Mouse (Mus musculus): ENCODE measurements around the gene Sat2.
"Not testable (repeated sequence)": the region's sequence is repeated elsewhere in the genome, so short reads cannot be mapped to it uniquely, and the experiment has no call there.

Gene Sat2

DNA sequence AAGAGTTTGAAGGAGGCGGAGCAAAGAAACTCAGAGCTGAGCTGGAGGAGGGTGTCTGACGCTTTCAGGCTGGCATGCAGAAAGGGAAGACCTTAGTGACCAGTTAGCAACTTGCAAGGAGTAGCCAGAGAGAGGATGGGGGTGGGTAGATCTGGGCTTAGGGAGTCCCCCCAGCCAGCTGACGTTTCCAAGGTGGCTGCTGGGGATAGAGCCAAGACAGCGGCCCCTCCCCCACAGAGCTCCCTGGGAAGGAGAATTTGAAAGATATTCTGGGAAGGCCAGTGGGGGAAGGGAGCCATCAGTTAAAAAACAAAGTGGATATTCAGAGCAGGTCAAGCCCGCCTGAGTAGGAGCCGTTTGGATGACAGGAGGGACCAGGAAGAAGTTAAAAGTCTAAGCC lies 21.7 kb upstream of the Sat2 start:
- peak; percentile 86 for DNase-seq (ENCODE audit: low read depth, low spot score)

DNA sequence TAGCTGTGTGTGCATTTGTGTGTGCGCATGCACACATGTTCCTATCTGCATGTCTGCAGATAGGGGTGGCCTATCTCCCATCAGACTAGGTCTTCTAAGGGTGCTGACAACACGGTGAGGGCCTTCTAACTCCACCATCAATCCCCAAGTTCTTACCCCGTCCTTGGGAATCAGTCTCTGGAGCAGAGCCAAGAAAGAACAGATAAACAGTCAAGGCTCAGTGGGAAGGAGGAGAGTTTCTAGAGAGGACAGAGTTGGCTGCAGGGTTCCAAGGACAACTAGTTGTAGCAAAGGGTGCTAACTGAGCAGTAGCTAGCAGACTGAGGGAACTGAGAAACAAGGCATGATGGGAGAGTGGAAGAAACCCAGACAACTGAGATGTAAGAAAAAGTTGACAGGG lies 20.1 kb upstream of the Sat2 start:
- no peak for DNase-seq (ENCODE audit: low read depth, low spot score)

DNA sequence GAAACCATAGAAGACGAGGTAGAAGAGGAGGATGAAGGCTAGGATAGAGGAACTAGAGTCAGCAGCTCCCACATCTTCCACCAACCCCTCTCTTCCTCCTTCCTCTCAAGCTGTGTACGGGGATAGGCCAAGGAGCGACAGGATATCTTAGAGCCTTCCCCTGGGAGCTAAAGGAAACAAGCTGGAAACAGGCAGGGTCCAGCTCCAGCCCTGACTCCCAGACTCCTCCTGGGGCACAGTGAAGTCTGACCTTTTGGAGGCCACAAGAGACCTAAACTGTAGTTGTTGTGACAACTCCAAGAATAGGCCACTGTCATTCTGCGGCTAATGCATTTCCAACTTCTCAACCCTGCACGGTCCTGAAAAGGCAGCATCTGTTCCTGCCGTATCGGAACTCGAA lies 18.3 kb upstream of the Sat2 start:
- DNase-seq (ENCODE audit: low read depth, low spot score), result no peak

DNA sequence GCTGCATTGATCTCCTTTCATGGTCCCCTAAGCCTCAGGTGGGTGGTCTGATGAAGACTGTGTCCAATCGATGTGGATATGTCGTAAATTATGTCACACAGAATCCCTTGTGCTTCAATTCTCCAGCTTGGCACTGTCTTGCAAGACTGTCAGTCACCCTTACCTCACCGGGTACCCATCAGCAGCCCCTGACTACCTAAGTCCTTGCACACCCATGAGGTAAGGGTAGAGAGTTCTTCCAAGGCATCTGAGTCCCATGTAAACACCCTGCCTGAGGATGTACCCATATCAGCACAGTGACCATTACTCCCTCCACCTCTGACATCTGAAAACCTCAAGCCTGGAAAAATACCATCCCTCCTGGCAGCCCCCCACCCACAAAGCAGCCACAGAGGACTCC lies 17.5 kb upstream of the Sat2 start:
- no peak for DNase-seq (ENCODE audit: low read depth, low spot score)

DNA sequence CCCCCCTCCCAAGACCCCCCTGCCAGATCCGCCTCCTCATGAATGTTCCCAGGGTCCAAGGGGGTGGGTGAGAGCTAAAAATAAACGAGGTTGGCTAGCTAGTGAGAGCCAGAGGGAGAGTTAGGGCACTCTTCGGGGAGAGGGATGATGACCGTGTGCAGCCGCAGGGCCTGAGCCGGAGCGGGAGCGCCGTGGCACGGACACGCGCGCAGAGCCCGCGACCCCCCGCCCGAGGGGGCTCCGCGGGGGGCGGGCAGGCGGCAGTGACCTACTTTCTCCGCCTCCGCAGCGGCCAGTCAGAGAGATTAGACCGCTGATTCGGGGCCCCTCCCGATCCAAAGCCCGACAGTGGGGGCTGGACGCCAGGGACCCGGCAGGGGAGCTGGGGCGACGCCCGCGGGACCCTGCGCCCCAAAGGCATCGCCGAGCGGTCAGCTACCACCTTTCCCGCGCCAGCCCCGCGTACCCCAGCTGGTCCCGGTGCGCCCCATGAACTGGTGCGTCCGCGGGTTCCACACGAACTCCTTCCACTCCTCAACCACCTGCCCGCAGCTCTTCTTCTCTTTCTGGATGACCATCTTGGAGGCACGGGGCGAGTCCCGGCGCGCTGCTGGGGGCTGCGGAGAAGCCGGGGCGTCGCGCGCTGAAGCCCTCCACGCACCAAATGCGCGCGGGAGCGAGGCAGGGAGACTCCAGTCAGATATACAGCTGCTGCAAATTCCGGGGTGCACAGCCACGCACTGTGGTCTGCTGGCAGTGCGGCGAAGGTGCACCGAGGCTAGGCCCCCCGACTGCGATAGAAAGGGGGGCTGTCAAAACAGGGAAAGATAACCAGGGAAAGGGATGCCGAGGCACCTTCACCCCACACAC lies 16.8 kb upstream of the Sat2 start:
- DNase-seq (ENCODE audit: low read depth, low spot score), result no peak

DNA sequence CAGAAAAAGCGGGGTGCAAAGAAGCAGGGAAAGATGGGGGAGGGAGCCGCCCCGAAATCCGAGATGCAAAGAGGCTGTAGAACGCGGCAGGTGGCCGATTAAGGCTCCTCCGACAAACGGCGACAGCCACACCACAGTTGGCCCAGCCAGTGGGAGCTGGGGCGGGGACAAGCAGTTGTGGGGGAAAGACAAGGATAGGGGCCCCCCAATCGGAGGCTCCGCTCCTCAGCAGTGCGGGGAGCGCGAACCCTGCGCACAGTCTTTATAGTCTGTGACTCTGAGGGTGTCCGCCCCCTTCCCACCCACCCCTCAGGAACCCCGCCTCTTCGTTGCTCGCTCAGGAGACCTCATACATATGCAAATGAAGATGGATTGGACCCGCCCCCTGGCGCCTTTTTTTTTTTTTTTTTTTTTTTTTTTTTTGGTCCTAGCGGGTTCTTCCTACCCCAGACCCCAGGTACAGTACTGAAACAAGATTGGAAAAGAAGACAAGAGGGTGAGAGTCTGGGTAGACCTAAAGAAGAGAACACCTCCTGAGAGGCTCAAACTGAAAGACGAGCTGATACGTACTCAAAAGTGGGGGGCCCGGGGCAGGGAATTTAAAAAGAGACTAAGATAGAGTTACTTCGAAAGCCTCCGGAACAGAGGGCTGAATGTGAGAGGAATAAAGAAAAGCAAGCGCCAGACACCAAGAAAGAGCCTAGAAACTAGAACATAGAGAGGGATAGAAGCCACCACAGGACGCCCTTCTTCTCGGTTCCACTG lies 15.9 kb upstream of the Sat2 start, which contains the start of gene Atp1b2:
Gene Atp1b2, minus strand, starts transcription at position 217 of the 765 bp plus-strand sequence.
- peak; percentile 92 for DNase-seq (ENCODE audit: low read depth, low spot score)

DNA sequence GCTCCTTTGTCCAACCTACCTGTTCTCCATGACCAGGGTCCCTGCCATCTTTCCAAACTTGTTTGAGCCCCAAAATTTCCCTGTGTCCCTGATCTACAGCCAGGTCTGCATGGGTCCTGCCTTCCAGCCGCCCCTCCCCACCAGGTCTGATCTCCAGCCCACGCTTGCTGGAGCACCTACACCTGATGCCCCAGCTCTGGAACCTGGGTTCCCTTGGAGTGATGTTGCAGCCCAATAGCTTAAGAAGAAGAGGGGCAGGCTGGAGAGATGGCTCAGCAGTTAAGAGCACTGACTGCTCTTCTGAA lies 15.4 kb upstream of the Sat2 start:
- DNase-seq (ENCODE audit: low read depth, low spot score), result no peak

DNA sequence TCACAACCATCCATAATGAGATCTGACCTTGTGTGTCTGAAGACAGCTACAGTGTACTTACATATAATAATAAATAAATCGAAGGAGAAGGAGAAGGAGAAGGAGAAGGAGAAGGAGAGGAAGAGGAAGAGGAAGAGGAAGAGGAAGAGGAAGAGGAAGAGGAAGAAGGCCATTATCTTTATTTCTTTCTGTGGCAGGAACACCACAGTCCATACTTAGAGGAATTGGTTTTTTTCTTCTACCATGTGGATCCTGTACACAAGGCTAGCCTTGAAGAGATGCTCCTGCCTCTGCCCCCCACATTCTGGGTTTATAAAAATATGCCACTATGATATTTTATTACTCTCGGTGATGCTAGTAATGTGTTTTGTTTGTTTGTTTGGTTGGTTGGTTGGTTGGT lies 15.0 kb upstream of the Sat2 start:
- DNase-seq (ENCODE audit: low read depth, low spot score), result no peak

DNA sequence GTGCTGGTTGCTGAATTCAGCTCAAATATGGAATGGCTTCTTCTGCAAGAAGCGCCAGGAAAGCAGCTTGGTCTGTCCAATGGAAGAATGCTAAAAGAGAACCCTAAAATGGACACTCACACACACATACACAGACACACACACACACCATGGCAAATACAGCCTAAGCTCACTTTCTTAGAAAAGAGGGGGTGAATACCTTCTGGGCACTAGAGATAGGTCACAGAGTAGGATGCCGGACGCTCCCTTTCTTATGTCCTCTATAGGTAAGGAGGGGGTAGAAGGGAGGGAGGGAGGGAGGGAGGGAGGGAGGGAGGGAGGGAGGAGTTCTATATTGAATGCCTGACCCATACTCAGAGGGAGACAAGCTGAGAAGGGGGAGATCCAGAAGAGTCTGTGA lies 13.3 kb upstream of the Sat2 start:
- no peak for DNase-seq (ENCODE audit: low read depth, low spot score)

DNA sequence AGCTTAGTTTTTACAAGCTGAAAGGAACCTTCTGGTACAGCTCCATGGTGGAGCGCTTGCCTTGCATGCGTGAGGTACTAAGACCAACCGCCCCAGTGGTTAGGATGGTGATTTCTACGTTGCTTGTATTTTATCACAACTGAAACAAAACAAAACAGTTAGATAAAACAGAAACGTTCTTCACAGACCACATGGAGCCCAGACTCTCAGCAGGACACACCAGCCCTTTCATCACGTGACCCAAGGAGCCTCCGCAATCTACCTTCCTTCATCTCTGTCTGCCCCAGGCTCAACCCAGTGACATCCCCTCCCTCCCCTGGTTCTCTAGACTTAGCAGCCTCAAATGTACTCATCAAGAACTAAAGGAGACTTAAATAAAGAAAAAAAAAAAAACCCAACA lies 12.4 kb upstream of the Sat2 start:
- DNase-seq (ENCODE audit: low read depth, low spot score), result no peak

DNA sequence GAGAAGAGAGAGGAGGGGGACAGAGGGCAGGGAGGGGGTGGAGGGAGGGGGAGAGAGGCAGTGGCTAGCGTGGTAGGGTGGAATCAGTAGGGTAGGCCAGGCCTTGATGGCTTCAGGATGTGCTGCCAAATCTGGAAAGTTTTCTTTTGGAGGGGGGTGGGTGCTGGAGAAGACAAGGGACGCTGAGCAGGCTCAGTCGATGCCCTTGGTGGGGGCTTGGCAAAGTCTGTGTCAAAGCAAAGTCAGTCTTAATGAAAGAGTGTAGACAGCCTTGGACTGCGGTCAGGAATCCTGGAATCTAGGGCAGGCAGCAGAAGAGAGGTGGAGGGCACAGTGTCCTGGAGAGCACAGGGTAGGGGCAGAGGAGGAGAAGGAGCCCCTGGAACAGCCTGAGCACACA lies 10.9 kb upstream of the Sat2 start:
- no peak for DNase-seq (ENCODE audit: low read depth, low spot score)

DNA sequence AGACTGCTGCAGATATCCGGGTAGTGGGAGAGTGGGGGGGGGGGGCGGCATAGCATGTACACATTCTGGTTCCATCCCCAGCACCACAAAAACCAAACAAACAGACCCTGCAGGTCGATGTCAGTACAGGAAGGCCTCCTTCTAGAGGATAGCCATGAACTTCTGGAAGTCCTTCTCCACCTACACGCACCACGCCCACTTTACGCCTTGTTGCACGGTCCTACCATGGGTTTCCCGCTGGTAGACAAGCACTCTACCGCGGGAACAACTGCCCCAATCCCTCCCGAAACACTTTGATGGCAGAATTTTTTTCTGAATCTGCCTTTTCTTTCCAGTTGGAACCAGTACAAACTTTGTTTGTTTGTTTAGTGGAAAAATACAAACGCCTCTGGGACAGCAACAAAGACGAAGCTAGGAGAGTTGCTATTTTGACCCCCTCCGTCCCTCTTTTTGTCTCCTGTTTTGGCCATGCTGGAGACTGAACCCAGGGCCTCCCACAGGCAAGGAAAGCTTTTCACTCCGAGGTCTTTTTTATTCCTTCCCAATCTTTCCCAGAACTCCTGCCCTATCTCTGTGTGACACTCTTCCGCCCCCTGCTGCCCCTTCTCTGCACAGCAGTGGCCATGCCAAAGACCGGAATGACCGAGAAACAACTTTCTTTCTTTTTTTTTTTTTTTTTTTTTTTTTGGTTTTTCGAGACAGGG lies 8.1 kb upstream of the Sat2 start:
- peak; percentile 87 for DNase-seq (ENCODE audit: low read depth, low spot score)

DNA sequence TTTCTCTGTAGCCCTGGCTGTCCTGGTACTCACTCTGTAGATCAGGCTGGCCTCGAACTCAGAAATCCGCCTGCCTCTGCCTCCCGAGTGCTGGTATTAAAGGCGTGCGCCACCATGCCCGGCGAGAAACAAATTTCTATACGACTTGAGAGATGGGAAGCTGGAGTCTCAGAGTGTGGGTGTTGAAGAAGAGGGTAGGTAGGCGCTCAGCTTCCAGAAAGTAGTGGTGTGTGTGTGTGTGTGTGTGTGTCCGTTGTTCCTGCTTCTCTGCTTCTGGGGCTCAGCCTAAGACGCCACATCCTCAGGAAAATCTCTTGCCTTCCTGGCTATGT lies 7.6 kb upstream of the Sat2 start:
- not testable (repeated sequence) for DNase-seq (ENCODE audit: low read depth, low spot score)

DNA sequence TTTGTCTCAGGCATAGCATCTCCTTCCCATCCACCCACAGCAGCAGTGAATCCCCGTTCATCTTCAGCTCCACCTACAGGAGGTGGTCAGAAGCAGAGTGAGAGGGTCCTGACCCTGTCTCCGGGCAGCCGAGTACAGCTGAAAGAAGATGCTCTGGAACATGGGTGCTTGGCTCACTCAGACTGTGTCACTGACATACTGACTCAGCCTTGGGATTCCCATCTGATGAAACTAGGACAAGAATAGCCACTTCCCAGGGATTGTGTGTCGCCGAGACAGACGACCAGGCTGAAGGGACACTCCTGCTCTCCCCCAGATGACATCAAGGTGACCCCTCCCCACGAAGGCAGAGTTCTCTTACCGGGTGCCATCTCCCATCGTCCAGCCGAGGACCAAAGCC lies 5.0 kb upstream of the Sat2 start:
- no peak for DNase-seq (ENCODE audit: low read depth, low spot score)

DNA sequence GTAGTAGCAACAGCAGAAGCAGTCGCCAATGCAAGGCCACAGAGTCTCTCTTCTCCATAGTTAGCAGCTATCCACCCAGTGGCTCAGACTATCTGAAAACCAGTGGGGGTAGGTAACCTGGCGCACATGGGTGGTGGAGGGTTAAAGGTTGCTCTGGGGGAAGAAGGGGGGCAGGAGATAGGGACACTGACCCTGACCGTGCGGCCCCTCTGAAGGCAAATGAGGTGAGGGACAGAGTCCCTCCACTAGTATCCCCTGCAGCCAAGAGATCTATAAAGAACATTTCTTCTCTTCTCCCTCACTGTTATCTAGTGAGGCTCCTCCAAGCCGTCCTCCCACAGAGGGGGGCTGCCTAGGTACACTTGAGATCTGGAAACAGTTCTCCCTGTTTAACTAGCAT lies 4.0 kb upstream of the Sat2 start, which contains the start of gene Shbg:
Gene Shbg, minus strand, starts transcription at position 101 of the 400 bp plus-strand sequence.
- DNase-seq (ENCODE audit: low read depth, low spot score), result no peak

DNA sequence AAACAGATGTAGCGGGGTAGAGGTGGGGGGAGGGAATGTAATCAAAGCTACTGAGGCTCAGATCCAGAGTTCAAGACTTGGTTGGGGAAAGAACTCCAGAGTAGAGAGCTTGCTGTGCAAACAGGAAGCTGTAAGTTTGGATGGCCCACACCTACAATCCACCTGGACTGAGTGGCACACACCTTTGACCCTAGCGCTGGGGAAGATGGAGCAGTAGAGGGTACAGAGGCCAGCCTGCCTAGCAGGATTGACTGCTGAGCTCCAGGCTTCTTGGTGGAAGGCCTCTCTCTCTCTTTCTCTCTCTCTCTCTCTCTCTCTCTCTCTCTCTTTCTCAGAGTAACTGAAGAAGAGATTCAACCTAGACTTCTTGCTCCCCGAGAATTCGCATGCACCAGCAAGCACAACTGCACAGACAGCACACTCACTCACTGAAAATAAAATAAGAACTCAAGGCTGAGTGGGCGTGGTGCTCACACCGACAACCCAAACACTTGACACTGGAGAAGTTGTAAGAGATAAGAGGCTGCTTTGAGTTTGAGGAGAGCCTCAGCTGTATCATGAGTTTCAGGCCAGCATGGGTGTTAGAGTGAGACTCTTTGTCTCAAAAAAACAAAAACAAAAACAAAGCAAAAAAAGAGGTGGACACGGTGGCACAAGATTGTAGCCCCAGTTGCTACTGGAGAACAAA lies 1.3 kb upstream of the Sat2 start:
- DNase-seq (ENCODE audit: low read depth, low spot score), result no peak

DNA sequence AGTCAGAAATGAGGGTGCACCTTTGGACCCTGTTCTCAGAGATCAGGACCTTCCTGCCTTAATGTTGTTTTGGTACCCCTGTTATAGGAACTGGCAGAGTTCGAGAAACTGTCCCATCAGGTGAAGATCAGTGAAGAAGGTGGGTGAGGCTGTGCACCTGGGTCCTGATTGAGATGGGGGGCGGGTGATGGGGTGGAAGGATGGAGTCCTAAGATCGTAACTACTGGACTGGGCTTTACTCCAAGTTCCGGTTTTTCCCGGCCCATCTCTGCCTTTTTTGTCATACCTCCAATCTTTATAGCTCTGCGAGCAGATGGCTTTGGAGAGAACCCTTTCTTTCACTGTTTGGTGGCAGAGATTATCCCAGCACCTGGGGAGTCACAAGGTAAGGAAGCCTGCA lies 582 bp downstream of the Sat2 start:
- no peak for DNase-seq (ENCODE audit: low read depth, low spot score)

DNA sequence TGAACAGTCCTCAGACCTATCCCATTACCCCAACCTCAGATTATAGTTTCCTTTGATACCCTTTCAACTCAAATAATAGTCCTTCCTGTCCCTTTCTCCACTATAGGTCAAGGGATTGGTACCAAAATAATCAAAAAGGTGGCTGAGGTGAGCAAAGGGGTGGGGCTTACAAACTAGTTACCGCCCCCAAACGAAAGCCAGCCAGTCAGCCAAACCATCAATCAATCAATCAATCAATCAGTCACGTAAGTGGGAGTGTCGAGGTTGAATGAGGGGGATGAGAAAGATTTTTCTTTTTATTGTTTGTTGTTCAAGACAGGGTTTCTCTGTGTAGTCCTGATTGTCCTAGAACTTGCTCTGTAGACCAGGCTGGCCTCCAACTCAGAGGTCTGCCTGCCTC lies 1.2 kb downstream of the Sat2 start:
- DNase-seq (ENCODE audit: low read depth, low spot score), result no peak

DNA sequence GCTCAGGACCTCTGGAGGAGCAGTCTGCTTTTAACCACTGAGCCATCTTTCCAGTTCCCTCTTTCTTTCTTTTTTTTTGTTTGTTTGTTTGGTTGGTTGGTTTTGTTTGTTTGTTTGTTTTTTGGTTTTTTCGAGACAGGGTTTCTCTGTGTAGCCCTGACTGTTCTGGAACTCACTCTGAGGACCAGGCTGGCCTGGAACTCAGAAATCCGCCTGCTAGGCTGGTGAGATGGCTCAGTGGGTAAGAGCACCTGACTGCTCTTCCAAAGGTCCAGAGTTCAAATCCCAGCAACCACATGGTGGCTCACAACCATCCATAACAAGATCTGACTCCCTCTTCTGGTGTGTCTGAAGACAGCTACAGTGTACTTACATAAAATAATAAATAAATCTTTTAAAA lies 2.5 kb downstream of the Sat2 start:
- not testable (repeated sequence) for DNase-seq (ENCODE audit: low read depth, low spot score)

DNA sequence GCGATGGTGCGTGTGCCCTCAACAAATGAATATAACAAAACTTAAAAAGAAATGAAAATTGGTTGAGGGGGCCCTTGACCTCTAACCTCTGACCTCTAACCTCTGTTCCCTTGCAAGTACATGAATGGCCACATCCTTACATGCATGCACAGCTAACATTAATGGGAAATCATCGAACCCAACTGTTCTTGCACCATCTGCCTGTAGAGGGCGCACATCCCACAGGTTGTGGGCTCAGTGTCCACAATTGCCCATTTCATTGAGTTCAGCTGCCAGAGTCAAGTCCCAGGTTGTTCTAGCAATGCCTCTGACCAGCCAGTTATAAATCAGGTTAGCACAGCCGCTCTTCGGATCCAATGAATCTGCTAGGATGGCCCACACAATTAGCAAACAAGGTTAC lies 6.5 kb downstream of the Sat2 start:
- DNase-seq (ENCODE audit: low read depth, low spot score), result peak; percentile 87

DNA sequence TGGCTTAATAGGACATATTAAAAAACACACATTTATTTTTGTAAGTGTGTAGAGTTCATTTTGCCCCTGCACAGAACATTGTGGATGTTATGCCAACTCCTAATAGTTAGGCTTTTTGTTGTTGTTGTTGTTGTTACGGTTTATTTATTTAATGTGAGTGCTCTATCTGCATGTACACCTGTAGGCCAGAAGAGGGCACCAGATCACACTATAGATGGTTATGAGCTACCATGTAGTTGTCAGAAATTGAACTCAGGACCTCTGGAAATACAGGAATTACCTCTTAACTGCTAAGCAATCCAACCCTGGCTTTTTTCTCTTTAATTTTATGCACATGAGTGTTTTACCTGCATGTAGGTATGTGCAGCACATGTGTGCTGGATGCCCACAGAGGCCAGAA lies 8.0 kb downstream of the Sat2 start:
- DNase-seq (ENCODE audit: low read depth, low spot score), result peak; percentile 70
